Mouse (Mus musculus) small intestine, adult 2 months (tissue): ENCODE results near the gene Cfap54.

Experiments used
- CTCF ChIP-seq: fragments of 200-500 bp; IDR thresholded peaks from 2 replicates; pipeline ENCODE4 v1.5.1; 2012; ENCODE audit warnings: low read depth, mild to moderate bottlenecking, control low read depth, inconsistent platforms, low read length, moderate library complexity, mixed read lengths; ENCODE audit not compliant: insufficient replicate concordance, insufficient read length; ENCODE audit errors: extremely low read depth
- POLR2A ChIP-seq: fragments of 200-500 bp; IDR thresholded peaks from 2 replicates; pipeline ENCODE4 v1.6.1; 2012; ENCODE audit warnings: low read depth, mild to moderate bottlenecking, control low read depth, inconsistent platforms, low read length, moderate library complexity

- TF ChIP-seq CTCF = no peak
- TF ChIP-seq POLR2A = no peak
These were observed 45.9 kb downstream of the Cfap54 start for GRCm38 (mm10) chr10:93035489-93035888.
